Mouse (Mus musculus) stomach, embryonic 16.5 days (tissue): ENCODE data around the gene Elavl4. TPM values are rescaled to one million over a fixed set of nuclear protein-coding genes. Genes with fewer than 3 reads are reported as not detected.

Experiments used
- ATAC-seq: fragments of 200-750 bp; cut with Nextera tagmentation; 2 replicates; pipeline ENCODE4 v1.8.0; 2017; ENCODE audit warnings: moderate number of reproducible peaks, moderate TSS enrichment; ENCODE audit not compliant: insufficient read depth, low FRiP score
- H3K27ac ChIP-seq: fragments of 300-500 bp; sonication (generic); 2 replicates; pipeline ENCODE4 v1.5.1; 2014; ENCODE audit warnings: low read length
- H3K27me3 ChIP-seq: fragments of 300-500 bp; sonication (generic); 2 replicates; pipeline ENCODE4 v1.6.1; 2014; ENCODE audit warnings: low read length, control low read depth, mixed read lengths; ENCODE audit not compliant: control insufficient read depth, insufficient read depth
- H3K36me3 ChIP-seq: fragments of 300-500 bp; sonication (generic); 2 replicates; pipeline ENCODE4 v1.6.1; 2014; ENCODE audit warnings: low read length; ENCODE audit not compliant: control insufficient read depth, insufficient read depth
- H3K4me1 ChIP-seq: fragments of 300-500 bp; sonication (generic); 2 replicates; pipeline ENCODE4 v1.6.1; 2014; ENCODE audit warnings: low read length, control low read depth, mixed read lengths; ENCODE audit not compliant: control insufficient read depth, insufficient read depth
- H3K4me2 ChIP-seq: fragments of 300-500 bp; sonication (generic); 2 replicates; pipeline ENCODE4 v1.6.1; 2014; ENCODE audit warnings: low read depth, low read length, mixed read lengths
- H3K4me3 ChIP-seq: fragments of 300-500 bp; sonication (generic); replicated peaks from 2 replicates; pipeline ENCODE4 v1.5.1; 2014; ENCODE audit warnings: mild to moderate bottlenecking, low read length
- H3K9ac ChIP-seq: fragments of 300-500 bp; sonication (generic); 2 replicates; pipeline ENCODE4 v1.6.1; 2014; ENCODE audit warnings: low read length
- H3K9me3 ChIP-seq: fragments of 300-500 bp; sonication (generic); replicated peaks from 2 replicates; pipeline ENCODE4 v1.6.1; 2016; ENCODE audit warnings: low read length, control low read depth; ENCODE audit not compliant: control insufficient read depth
- WGBS: fragments of 180-500 bp; shearing (Covaris S2); extraction: QIAGEN DNeasy Blood & Tissue Kit; methylation state at CpG from one replicate; pipeline ENCODE4 v1.1.7; 2014; 5-methylcytosine and 5-hydroxymethylcytosine counted together
- polyA plus RNA-seq: library from polyadenylated mRNA; unstranded; fragments of >200 nt; fragmentation: Nextera tagmentation; extraction: Ambion mirVana; gene quantifications from 2 replicates; pipeline ENCODE4 v1.2.1, GENCODE M21; 2015

Gene Elavl4
- polyA plus RNA-seq, 1 experiment from 2014 or later: 35.3 TPM

- Histone ChIP-seq H3K4me3 (no peak overlapping the region), H3K27me3 (no peaks in the 10 kb centered on the region), H3K36me3 (no peaks in the 10 kb centered on the region), H3K4me1 (no peaks in the 10 kb centered on the region), H3K27ac (no peak overlapping the region), H3K9me3 (no peaks in the 10 kb centered on the region), H3K9ac (no peak overlapping the region), H3K4me2 (no peak overlapping the region)
- no peak for ATAC-seq
- 46% methylated on average over 3 of the region's 3 CpGs for whole genome bisulfite sequencing
Measured at GRCm38 (mm10) chr4:110157515-110158159, 194.1 kb downstream of the Elavl4 start.

- no peak overlapping the region for H3K4me2 ChIP-seq
- H3K36me3 ChIP-seq: no peaks in the 10 kb centered on the region
- H3K9ac ChIP-seq: no peak overlapping the region
- no peaks in the 10 kb centered on the region for H3K4me1 ChIP-seq
- 71% methylated on average over 2 of the region's 2 CpGs for WGBS
- no peaks in the 10 kb centered on the region for H3K9me3 ChIP-seq
- no peak overlapping the region for H3K27ac ChIP-seq
- H3K4me3 ChIP-seq: no peak overlapping the region
- H3K27me3 ChIP-seq: no peaks in the 10 kb centered on the region
- no peak for ATAC-seq
Measured at GRCm38 (mm10) chr4:110155954-110156353, 195.8 kb downstream of the Elavl4 start.

Other genes with a start within 250 kb of the Elavl4 start
- gene Agbl4, start 45.8 kb upstream of the Elavl4 start, polyA plus RNA-seq: 0.21 TPM in 1 of 2 replicates, not detected in the other